Mouse (Mus musculus) C2C12 (cell line): ENCODE results near the gene Defb28.

Experiments used
- CEBPB ChIP-seq: IDR thresholded peaks from one replicate; pipeline ENCODE4 v1.6.1; 2011; ENCODE audit warnings: low read depth, mild to moderate bottlenecking, control low read depth, moderate library complexity
- CTCF ChIP-seq: IDR thresholded peaks from one replicate; pipeline ENCODE4 v1.5.1; 2011; ENCODE audit not compliant: control insufficient read depth, insufficient read depth, insufficient read length
- FOSL1 ChIP-seq: IDR thresholded peaks from one replicate; pipeline ENCODE4 v1.8.0; 2011; ENCODE audit warnings: mild to moderate bottlenecking, low read length; ENCODE audit not compliant: poor library complexity, insufficient read depth, severe bottlenecking
- MAX ChIP-seq: IDR thresholded peaks from one replicate; pipeline ENCODE4 v1.6.1; 2011; ENCODE audit warnings: mild to moderate bottlenecking, control low read depth
- MYOD1 ChIP-seq: IDR thresholded peaks from one replicate; pipeline ENCODE4 v1.6.1; 2011; ENCODE audit warnings: low read depth; ENCODE audit not compliant: control insufficient read depth, insufficient read length
- MYOG ChIP-seq: IDR thresholded peaks from one replicate; pipeline ENCODE4 v1.6.1; 2011; ENCODE audit not compliant: control insufficient read depth, insufficient read length; ENCODE audit errors: extremely low read depth
- USF1 ChIP-seq: IDR thresholded peaks from one replicate; pipeline ENCODE4 v1.6.1; 2011; ENCODE audit warnings: low read depth, mild to moderate bottlenecking, control low read depth, moderate library complexity

DNA sequence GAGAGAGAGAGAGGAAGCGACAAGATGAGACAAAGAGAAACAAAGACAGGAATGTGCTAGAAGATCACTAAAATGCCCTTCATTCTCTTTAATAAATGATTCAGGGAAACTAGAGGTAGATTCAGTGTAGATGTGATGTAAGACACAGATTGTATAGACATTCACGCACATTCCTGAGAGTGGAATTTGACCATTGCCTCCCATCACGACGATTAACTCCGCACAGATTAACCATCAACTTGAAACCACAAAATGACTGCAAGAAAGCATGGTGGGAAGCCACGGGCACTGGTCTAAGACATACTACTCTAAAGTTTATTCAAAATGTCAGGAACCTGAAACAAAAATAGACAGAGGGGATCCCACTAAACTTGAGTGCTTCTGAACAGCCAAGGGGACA is 52.3 kb downstream of the Defb28 start:
- TF ChIP-seq CTCF (no peak), USF1 (no peak), MAX (no peak), MYOD1 (no peak), CEBPB (no peak), FOSL1 (no peak), MYOG (no peak)
